Mouse (Mus musculus) left cerebral cortex, postnatal 36 days (tissue): ENCODE measurements around the gene Clic6. TPM values are rescaled to one million over a fixed set of nuclear protein-coding genes. Genes with fewer than 3 reads are reported as not detected.

Source experiments
- DNase-seq, 2 experiments: peaks; one replicate each; pipeline ENCODE4 v3.0.0; 2021 to 2022; ENCODE audit warnings: low spot score in 2 of 2, mixed read lengths in 1 of 2
- intact Hi-C: fragments of 180-260 bp; cut with DNase I; formaldehyde crosslinking; loops from one replicate; pipeline ENCODE4 v1.15.1; 2025
- total RNA-seq, 2 experiments: library from RNA; stranded (reverse); gene quantifications; 2 replicates each; pipeline ENCODE4 v1.2.3; 2021

Clic6 gene
- 1 to 10 TPM in 1 of 2 experiments, under 1 TPM in 1; 0.62 to 2.1 TPM for total RNA-seq

GRCm38 (mm10) chr16:92485436-92485835 is at the start of gene Clic6:
Gene Clic6, plus strand, starts transcription at chr16:92485736.
- intact Hi-C loops, result no loop called here
- no peak for DNase-seq

- intact Hi-C loops, result no loop called here
- no peak for DNase-seq
These were observed 45.8 kb upstream of the Clic6 start for GRCm38 (mm10) chr16:92439775-92440174.

GRCm38 (mm10) chr16:92440229-92440628 is 45.3 kb upstream of the Clic6 start:
- intact Hi-C loops, result no loop called here
- no peak for DNase-seq

- no peak for DNase-seq
- intact Hi-C loops, result no loop called here
These were observed 44.3 kb upstream of the Clic6 start for GRCm38 (mm10) chr16:92441203-92441602.

GRCm38 (mm10) chr16:92442150-92442549 is 43.4 kb upstream of the Clic6 start:
- no peak for DNase-seq
- intact Hi-C loops, result no loop called here

- intact Hi-C loops, result no loop called here
- DNase-seq, result no peak
These were observed 42.6 kb upstream of the Clic6 start for GRCm38 (mm10) chr16:92442946-92443345.

- no peak for DNase-seq
- intact Hi-C loops, result loop anchor here (2.0 kb wide), 1 partner anchor 59 kb away; no protein-coding TSS in a partner anchor
These were observed 41.9 kb upstream of the Clic6 start for GRCm38 (mm10) chr16:92443644-92444113.

GRCm38 (mm10) chr16:92445377-92445776 is 40.2 kb upstream of the Clic6 start:
- DNase-seq, result no peak
- intact Hi-C loops, result loop anchor here (2.0 kb wide), 1 partner anchor 61 kb away; no protein-coding TSS in a partner anchor

GRCm38 (mm10) chr16:92449080-92449479 is 36.5 kb upstream of the Clic6 start:
- no peak for DNase-seq
- intact Hi-C loops, result no loop called here

- intact Hi-C loops, result no loop called here
- DNase-seq, result no peak
These were observed 35.2 kb upstream of the Clic6 start for GRCm38 (mm10) chr16:92450331-92450730.

GRCm38 (mm10) chr16:92451516-92452072 is 33.9 kb upstream of the Clic6 start:
- intact Hi-C loops, result no loop called here
- DNase-seq, result no peak

GRCm38 (mm10) chr16:92452609-92453008 is 32.9 kb upstream of the Clic6 start:
- no peak for DNase-seq
- intact Hi-C loops, result no loop called here

- intact Hi-C loops, result no loop called here
- DNase-seq, result no peak
These were observed 31.5 kb upstream of the Clic6 start for GRCm38 (mm10) chr16:92454002-92454401.

GRCm38 (mm10) chr16:92454495-92454894 is 31.0 kb upstream of the Clic6 start:
- intact Hi-C loops, result no loop called here
- DNase-seq, result no peak

- intact Hi-C loops, result no loop called here
- no peak for DNase-seq
These were observed 30.0 kb upstream of the Clic6 start for GRCm38 (mm10) chr16:92455488-92455887.

GRCm38 (mm10) chr16:92455969-92456368 is 29.6 kb upstream of the Clic6 start:
- intact Hi-C loops, result loop anchor here (2.0 kb wide), 1 partner anchor 69 kb away; no protein-coding TSS in a partner anchor
- no peak for DNase-seq

- DNase-seq, result peak; percentile 63
- intact Hi-C loops, result loop anchor here (1.0 to 2.0 kb wide), 2 partner anchors 71 to 116 kb away; no protein-coding TSS in a partner anchor
These were observed 27.9 kb upstream of the Clic6 start for GRCm38 (mm10) chr16:92457594-92457993.

GRCm38 (mm10) chr16:92461412-92461811 is 24.1 kb upstream of the Clic6 start:
- intact Hi-C loops, result no loop called here
- DNase-seq, result peak in 1 of 2 experiments; percentile 51

GRCm38 (mm10) chr16:92464390-92464972 is 21.1 kb upstream of the Clic6 start:
- intact Hi-C loops, result no loop called here
- DNase-seq, result no peak

- intact Hi-C loops, result no loop called here
- no peak for DNase-seq
These were observed 20.3 kb upstream of the Clic6 start for GRCm38 (mm10) chr16:92465226-92465625.
